Mouse (Mus musculus): ENCODE measurements around the gene Fadd. TPM values are rescaled to one million over a fixed set of nuclear protein-coding genes. Genes with fewer than 3 reads are reported as not detected.

Gene Fadd
- polyA plus RNA-seq (2012; rRNA removed): 6.5 and 6.9 TPM in 2 replicates

GRCm38 (mm10) chr7:144582284-144582980, at the start of gene Fadd:
Gene Fadd (minus strand): TSS chr7:144582463.

GRCm38 (mm10) chr7:144553237-144554122, 28.8 kb downstream of the Fadd start, which contains the start of gene Ppfia1:
Gene Ppfia1 (minus strand): TSS chr7:144553729.

Other genes with a start within 250 kb of the Fadd start
- gene Cttn, start 111.5 kb downstream of the Fadd start, polyA plus RNA-seq (2012; rRNA removed): 207 and 230 TPM in 2 replicates
- 51.8 and 52.1 TPM in 2 replicates for gene Ppfia1, start 28.7 kb downstream of the Fadd start, polyA plus RNA-seq (2012; rRNA removed)
- 10.5 and 11.8 TPM in 2 replicates for gene Ano1, start 169.5 kb upstream of the Fadd start, polyA plus RNA-seq (2012; rRNA removed)

Data from central nervous system, embryonic 14 days (tissue).